Mouse (Mus musculus) stomach, postnatal 0 days (tissue): ENCODE results near the gene Rbm28. TPM values are rescaled to one million over a fixed set of nuclear protein-coding genes. Genes with fewer than 3 reads are reported as not detected.
A peak's percentile ranks its signal among the peaks of the same experiment; 100 is the strongest.

Experiments used
- ATAC-seq: fragments of 200-750 bp; cut with Nextera tagmentation; 2 replicates; pipeline ENCODE4 v1.8.0; 2017; ENCODE audit not compliant: low FRiP score, low TSS enrichment
- DNase-seq: peaks from one replicate; pipeline ENCODE4 v3.0.0-alpha.2; 2016; ENCODE audit warnings: low spot score
- H3K27ac ChIP-seq: fragments of 300-500 bp; sonication (generic); replicated peaks from 2 replicates; pipeline ENCODE4 v1.5.1; 2014; ENCODE audit warnings: mild to moderate bottlenecking, control low read depth
- H3K27me3 ChIP-seq: fragments of 300-500 bp; sonication (generic); 2 replicates; pipeline ENCODE4 v1.6.1; 2014; ENCODE audit warnings: low read length; ENCODE audit not compliant: control insufficient read depth, insufficient read depth
- H3K36me3 ChIP-seq: fragments of 300-500 bp; sonication (generic); 2 replicates; pipeline ENCODE4 v1.6.1; 2014; ENCODE audit warnings: low read length, mixed read lengths; ENCODE audit not compliant: control insufficient read depth, insufficient read depth
- H3K4me1 ChIP-seq: fragments of 300-500 bp; sonication (generic); replicated peaks from 2 replicates; pipeline ENCODE4 v1.6.1; 2014; ENCODE audit warnings: antibody characterized with exemption; ENCODE audit not compliant: control insufficient read depth, insufficient read depth
- H3K4me2 ChIP-seq: fragments of 300-500 bp; sonication (generic); replicated peaks from 2 replicates; pipeline ENCODE4 v1.6.1; 2014; ENCODE audit warnings: low read depth, mild to moderate bottlenecking, control low read depth, moderate library complexity
- H3K4me3 ChIP-seq: fragments of 300-500 bp; sonication (generic); 2 replicates; pipeline ENCODE4 v1.5.1; 2014; ENCODE audit warnings: low read depth, low read length, control low read depth
- H3K9ac ChIP-seq: fragments of 300-500 bp; sonication (generic); 2 replicates; pipeline ENCODE4 v1.6.1; 2014; ENCODE audit warnings: mild to moderate bottlenecking, low read length, control low read depth, mixed read lengths
- H3K9me3 ChIP-seq: fragments of 300-500 bp; sonication (generic); 2 replicates; pipeline ENCODE4 v1.6.1; 2016; ENCODE audit warnings: low read length; ENCODE audit not compliant: control insufficient read depth
- CTCF ChIP-seq: IDR thresholded peaks from 2 replicates; pipeline ENCODE4 v1.5.1; 2016; ENCODE audit warnings: antibody characterized with exemption, low read depth, mild to moderate bottlenecking, moderate library complexity
- EP300 ChIP-seq: optimal IDR thresholded peaks from 2 replicates; pipeline ENCODE3; 2016; ENCODE audit warnings: antibody characterized with exemption
- WGBS: fragments of 180-500 bp; shearing (Covaris S2); extraction: QIAGEN DNeasy Blood & Tissue Kit; methylation state at CpG from one replicate; pipeline ENCODE4 v1.1.7; 2014; 5-methylcytosine and 5-hydroxymethylcytosine counted together
- polyA plus RNA-seq: library from polyadenylated mRNA; unstranded; fragments of >200 nt; fragmentation: Nextera tagmentation; extraction: Ambion mirVana; gene quantifications from 2 replicates; pipeline ENCODE4 v1.2.1, GENCODE M21; 2015

The Rbm28 gene
- polyA plus RNA-seq, 1 experiment from 2014 or later = 11.8 TPM

GRCm38 (mm10) chr6:29210231-29210936 lies 45.6 kb upstream of the Rbm28 start:
- no peak overlapping the region for H3K4me3 ChIP-seq
- H3K27ac ChIP-seq = no peak overlapping the region
- TF ChIP-seq EP300 (no peak), CTCF (no peak)
- no peak for DNase-seq
- no peak overlapping the region for H3K4me2 ChIP-seq
- peaks cover 4% of the 10 kb centered on the region; the same call in 1 of the 2 replicates for H3K36me3 ChIP-seq
- no peaks in the 10 kb centered on the region for H3K27me3 ChIP-seq
- ATAC-seq = no peak
- WGBS = 66% methylated on average over 9 of the region's 9 CpGs
- H3K9ac ChIP-seq = no peak overlapping the region
- H3K4me1 ChIP-seq = peaks cover 10% of the 10 kb centered on the region
- H3K9me3 ChIP-seq = no peaks in the 10 kb centered on the region

- DNase-seq (no peak), ATAC-seq (no peak)
- Histone ChIP-seq H3K27ac (no peak overlapping the region), H3K27me3 (no peaks in the 10 kb centered on the region), H3K4me2 (no peak overlapping the region), H3K36me3 (peaks cover 6% of the 10 kb centered on the region; the same call in 1 of the 2 replicates), H3K9ac (no peak overlapping the region), H3K4me1 (peaks cover 10% of the 10 kb centered on the region), H3K9me3 (no peaks in the 10 kb centered on the region), H3K4me3 (no peak overlapping the region)
- 79% methylated on average over 5 of the region's 5 CpGs for WGBS
- TF ChIP-seq EP300 = no peak
- TF ChIP-seq CTCF = no peak
These were observed 43.4 kb upstream of the Rbm28 start for GRCm38 (mm10) chr6:29208178-29208577.

GRCm38 (mm10) chr6:29207017-29207416 lies 42.2 kb upstream of the Rbm28 start:
- 90% methylated on average over 5 of the region's 5 CpGs for WGBS
- Histone ChIP-seq H3K27ac (no peak overlapping the region), H3K27me3 (no peaks in the 10 kb centered on the region), H3K4me3 (no peak overlapping the region), H3K9ac (no peak overlapping the region), H3K4me1 (peaks cover 7% of the 10 kb centered on the region; the same call in 1 of the 2 replicates), H3K36me3 (peaks cover 9% of the 10 kb centered on the region; the same call in 1 of the 2 replicates), H3K9me3 (no peaks in the 10 kb centered on the region), H3K4me2 (no peak overlapping the region)
- TF ChIP-seq CTCF (no peak), EP300 (no peak)
- DNase-seq (no peak), ATAC-seq (no peak)

DNA sequence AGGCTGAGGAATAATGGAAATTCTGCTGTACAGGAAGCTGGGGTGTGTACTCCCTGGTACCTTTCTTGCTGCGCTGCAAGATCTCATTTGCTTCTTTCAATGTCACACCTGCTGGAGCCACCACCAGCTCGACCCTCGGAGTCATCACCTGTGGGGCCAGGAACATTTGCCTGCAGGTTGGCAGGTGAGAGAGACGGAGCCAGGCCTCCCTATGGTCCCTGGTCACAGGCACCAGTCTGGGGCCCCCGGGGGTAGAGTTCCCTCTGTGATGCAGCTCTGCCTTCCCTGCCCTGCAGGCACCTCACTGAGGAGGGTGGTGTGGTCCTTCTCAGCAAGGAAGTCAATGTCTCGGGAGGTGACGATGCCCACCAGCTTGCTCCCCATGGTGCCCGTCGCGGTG lies 41.2 kb upstream of the Rbm28 start:
- peaks cover 9% of the 10 kb centered on the region; the same call in 1 of the 2 replicates for H3K36me3 ChIP-seq
- H3K9ac ChIP-seq = no peak overlapping the region
- H3K27me3 ChIP-seq = no peaks in the 10 kb centered on the region
- no peaks in the 10 kb centered on the region; the same call in 1 of the 2 replicates for H3K4me1 ChIP-seq
- 92% methylated on average over 10 of the region's 10 CpGs for WGBS
- DNase-seq = no peak
- H3K4me3 ChIP-seq = no peak overlapping the region
- TF ChIP-seq EP300 (no peak), CTCF (no peak)
- no peak for ATAC-seq
- H3K9me3 ChIP-seq = no peaks in the 10 kb centered on the region
- no peak overlapping the region for H3K4me2 ChIP-seq
- no peak overlapping the region for H3K27ac ChIP-seq

- TF ChIP-seq EP300 (no peak), CTCF (peak; percentile 93)
- H3K4me3 ChIP-seq = no peak overlapping the region
- H3K4me2 ChIP-seq = no peak overlapping the region
- no peaks in the 10 kb centered on the region for H3K27me3 ChIP-seq
- DNase-seq (peak; percentile 58), ATAC-seq (0 out of 2 replicates have a peak, but pooled peaks have one; percentile 16)
- H3K36me3 ChIP-seq = peaks cover 9% of the 10 kb centered on the region; the same call in 1 of the 2 replicates
- no peak overlapping the region for H3K9ac ChIP-seq
- no peak overlapping the region for H3K27ac ChIP-seq
- no peaks in the 10 kb centered on the region for H3K4me1 ChIP-seq
- no peaks in the 10 kb centered on the region for H3K9me3 ChIP-seq
- WGBS = 54% methylated on average over 15 of the region's 15 CpGs
These were observed 40.3 kb upstream of the Rbm28 start for GRCm38 (mm10) chr6:29204932-29205614.
